Mouse (Mus musculus) heart, embryonic 16.5 days (tissue): ENCODE data around the gene Galnt12. TPM values are rescaled to one million over a fixed set of nuclear protein-coding genes. Genes with fewer than 3 reads are reported as not detected.
A peak's percentile ranks its signal among the peaks of the same experiment; 100 is the strongest.

ENCODE experiments used
- ATAC-seq: fragments of 200-750 bp; cut with Nextera tagmentation; replicated peaks from 2 replicates; pipeline ENCODE4 v1.8.0; 2017; ENCODE audit warnings: moderate number of reproducible peaks; ENCODE audit not compliant: insufficient read depth, low FRiP score; ENCODE audit errors: extremely low read depth
- H3K27ac ChIP-seq: fragments of 300-500 bp; sonication (generic); 2 replicates; pipeline ENCODE4 v1.5.1; 2014; ENCODE audit warnings: mild to moderate bottlenecking, low read length, control low read depth, moderate library complexity
- H3K27me3 ChIP-seq: fragments of 300-500 bp; sonication (generic); 2 replicates; pipeline ENCODE4 v1.6.1; 2014; ENCODE audit warnings: low read length, mixed read lengths; ENCODE audit not compliant: control insufficient read depth, insufficient read depth
- H3K36me3 ChIP-seq: fragments of 300-500 bp; sonication (generic); 2 replicates; pipeline ENCODE4 v1.6.1; 2014; ENCODE audit not compliant: control insufficient read depth, insufficient read depth
- H3K4me1 ChIP-seq: fragments of 300-500 bp; sonication (generic); 2 replicates; pipeline ENCODE4 v1.6.1; 2014; ENCODE audit warnings: low read length, mixed read lengths; ENCODE audit not compliant: control insufficient read depth, insufficient read depth
- H3K4me2 ChIP-seq: fragments of 300-500 bp; sonication (generic); 2 replicates; pipeline ENCODE4 v1.6.1; 2014; ENCODE audit warnings: low read depth, mild to moderate bottlenecking, control low read depth, low read length
- H3K4me3 ChIP-seq: fragments of 300-500 bp; sonication (generic); 2 replicates; pipeline ENCODE4 v1.5.1; 2014; ENCODE audit warnings: mild to moderate bottlenecking, control low read depth, low read length
- H3K9ac ChIP-seq: fragments of 300-500 bp; sonication (generic); 2 replicates; pipeline ENCODE4 v1.6.1; 2014; ENCODE audit warnings: low read length, control low read depth
- H3K9me3 ChIP-seq: fragments of 300-500 bp; sonication (generic); replicated peaks from 2 replicates; pipeline ENCODE4 v1.6.1; 2016; ENCODE audit warnings: low read length; ENCODE audit not compliant: control insufficient read depth
- WGBS: fragments of 180-500 bp; shearing (Covaris S2); extraction: QIAGEN DNeasy Blood & Tissue Kit; methylation state at CpG from one replicate; pipeline ENCODE4 v1.1.7; 2014; 5-methylcytosine and 5-hydroxymethylcytosine counted together
- polyA plus RNA-seq: library from polyadenylated mRNA; unstranded; fragments of >200 nt; fragmentation: Nextera tagmentation; extraction: Ambion mirVana; gene quantifications from 2 replicates; pipeline ENCODE4 v1.2.1, GENCODE M21; 2015

Galnt12 gene
- polyA plus RNA-seq, 1 experiment from 2014 or later, result 5.3 TPM

DNA sequence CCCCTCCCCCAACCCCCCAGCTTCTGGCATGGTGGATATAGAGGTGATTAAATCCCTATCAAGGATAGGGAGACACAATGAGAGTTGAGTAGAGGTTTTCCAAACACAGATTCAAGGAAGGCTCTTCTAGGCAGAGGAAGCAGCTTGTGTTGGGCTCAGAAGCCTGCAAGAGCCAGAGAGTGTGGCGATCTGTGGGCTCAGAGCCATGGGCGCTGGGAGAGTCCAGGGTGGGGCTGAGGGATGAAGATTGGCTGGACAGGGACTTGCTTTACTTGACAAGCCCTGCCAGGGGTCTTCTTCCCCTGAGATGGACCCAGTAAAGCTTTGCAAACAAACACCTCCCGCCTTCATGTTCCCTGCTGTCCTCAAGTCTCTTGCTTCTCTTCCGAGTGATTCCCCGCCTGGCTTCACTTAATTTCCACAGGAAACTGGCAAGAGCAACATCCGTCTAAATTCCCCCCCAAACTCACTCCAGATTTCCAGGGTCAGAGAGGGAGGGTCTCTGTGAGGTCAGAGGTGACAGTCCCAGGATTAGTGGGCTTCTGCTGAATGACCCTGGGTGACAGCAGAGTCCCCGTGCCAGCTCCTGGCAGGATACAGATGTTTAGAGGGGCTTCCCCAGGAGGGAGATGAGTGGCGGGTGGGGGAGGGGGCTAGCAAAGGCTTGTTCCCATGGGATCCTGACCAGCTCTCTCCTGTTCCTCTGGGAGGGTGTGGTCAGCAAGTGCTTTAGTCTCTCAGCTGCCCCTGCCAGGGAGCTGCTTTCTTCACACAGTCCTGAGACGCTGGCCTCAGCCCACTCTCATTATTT is 47.5 kb downstream of the Galnt12 start:
- H3K36me3 ChIP-seq, result no peaks in the 10 kb centered on the region
- WGBS, result 39% methylated on average over 9 of the region's 9 CpGs
- peaks cover 2% of the 10 kb centered on the region; the same call in 1 of the 2 replicates for H3K27me3 ChIP-seq
- ATAC-seq, result no peak; the same call in 1 of the 2 replicates
- no peaks in the 10 kb centered on the region for H3K9me3 ChIP-seq
- no peak overlapping the region for H3K4me3 ChIP-seq
- no peak overlapping the region for H3K9ac ChIP-seq
- peak overlapping the region; percentile 33; the same call in 1 of the 2 replicates for H3K27ac ChIP-seq
- H3K4me2 ChIP-seq, result no peak overlapping the region
- H3K4me1 ChIP-seq, result no peaks in the 10 kb centered on the region

- Histone ChIP-seq H3K27me3 (peaks cover 2% of the 10 kb centered on the region; the same call in 1 of the 2 replicates), H3K4me1 (no peaks in the 10 kb centered on the region), H3K4me2 (no peak overlapping the region), H3K9ac (no peak overlapping the region), H3K36me3 (no peaks in the 10 kb centered on the region), H3K4me3 (no peak overlapping the region), H3K27ac (no peak overlapping the region), H3K9me3 (no peaks in the 10 kb centered on the region)
- no peak for ATAC-seq
- 79% methylated on average over 3 of the region's 3 CpGs for WGBS
Observed at GRCm38 (mm10) chr4:47140301-47140700, 48.6 kb downstream of the Galnt12 start.

- Histone ChIP-seq H3K9me3 (no peaks in the 10 kb centered on the region), H3K4me3 (no peak overlapping the region), H3K27ac (no peak overlapping the region), H3K36me3 (no peaks in the 10 kb centered on the region), H3K4me1 (no peaks in the 10 kb centered on the region), H3K4me2 (no peak overlapping the region), H3K27me3 (peaks cover 2% of the 10 kb centered on the region; the same call in 1 of the 2 replicates), H3K9ac (no peak overlapping the region)
- 79% methylated on average over 10 of the region's 10 CpGs for WGBS
- ATAC-seq, result no peak
Observed at GRCm38 (mm10) chr4:47141444-47142154, 49.9 kb downstream of the Galnt12 start.

GRCm38 (mm10) chr4:47143849-47144248 is 52.1 kb downstream of the Galnt12 start:
- Histone ChIP-seq H3K9me3 (no peaks in the 10 kb centered on the region), H3K4me3 (no peak overlapping the region), H3K27me3 (peaks cover 2% of the 10 kb centered on the region; the same call in 1 of the 2 replicates), H3K36me3 (no peaks in the 10 kb centered on the region), H3K27ac (no peak overlapping the region), H3K4me1 (no peaks in the 10 kb centered on the region), H3K9ac (no peak overlapping the region), H3K4me2 (no peak overlapping the region)
- WGBS, result 68% methylated on average over 6 of the region's 6 CpGs
- no peak for ATAC-seq

- no peak overlapping the region for H3K9ac ChIP-seq
Observed at GRCm38 (mm10) chr4:47145341-47145740, 53.6 kb downstream of the Galnt12 start.

GRCm38 (mm10) chr4:47146561-47146960 is 54.9 kb downstream of the Galnt12 start:
- Histone ChIP-seq H3K36me3 (no peaks in the 10 kb centered on the region), H3K9ac (no peak overlapping the region), H3K27ac (no peak overlapping the region), H3K4me2 (no peak overlapping the region), H3K27me3 (no peaks in the 10 kb centered on the region), H3K4me3 (no peak overlapping the region), H3K4me1 (peaks cover 4% of the 10 kb centered on the region; the same call in 1 of the 2 replicates), H3K9me3 (no peaks in the 10 kb centered on the region)
- WGBS, result 48% methylated on average over 4 of the region's 4 CpGs
- no peak for ATAC-seq

More at GRCm38 (mm10) chr4:47145341-47145740, 53.6 kb downstream of the Galnt12 start:
- no peaks in the 10 kb centered on the region for H3K36me3 ChIP-seq
- ATAC-seq, result no peak
- H3K4me1 ChIP-seq, result peaks cover 2% of the 10 kb centered on the region; the same call in 1 of the 2 replicates
- no peak overlapping the region for H3K4me3 ChIP-seq
- 86% methylated on average over 6 of the region's 6 CpGs for WGBS
- no peaks in the 10 kb centered on the region for H3K9me3 ChIP-seq
- H3K4me2 ChIP-seq, result no peak overlapping the region
- peaks cover 2% of the 10 kb centered on the region; the same call in 1 of the 2 replicates for H3K27me3 ChIP-seq
- no peak overlapping the region for H3K27ac ChIP-seq

GRCm38 (mm10) chr4:47149963-47150362 is 58.3 kb downstream of the Galnt12 start:
- H3K4me1 ChIP-seq, result peaks cover 4% of the 10 kb centered on the region; the same call in 1 of the 2 replicates
- ATAC-seq, result 0 out of 2 replicates have a peak, but pooled peaks have one; percentile 56
- WGBS, result 24% methylated on average over 3 of the region's 3 CpGs
- H3K27ac ChIP-seq, result 0 out of 2 replicates have a peak overlapping the region, but pooled peaks have one; percentile 3
- no peak overlapping the region for H3K4me2 ChIP-seq
- no peaks in the 10 kb centered on the region for H3K36me3 ChIP-seq
- H3K27me3 ChIP-seq, result no peaks in the 10 kb centered on the region
- no peaks in the 10 kb centered on the region for H3K9me3 ChIP-seq
- no peak overlapping the region for H3K4me3 ChIP-seq
- H3K9ac ChIP-seq, result no peak overlapping the region

GRCm38 (mm10) chr4:47150806-47151205 is 59.1 kb downstream of the Galnt12 start:
- Histone ChIP-seq H3K36me3 (no peaks in the 10 kb centered on the region), H3K4me3 (no peak overlapping the region), H3K9me3 (no peaks in the 10 kb centered on the region), H3K4me1 (peaks cover 4% of the 10 kb centered on the region; the same call in 1 of the 2 replicates), H3K27ac (no peak overlapping the region), H3K4me2 (no peak overlapping the region), H3K27me3 (no peaks in the 10 kb centered on the region), H3K9ac (no peak overlapping the region)
- no peak for ATAC-seq
- WGBS, result 88% methylated on average over 3 of the region's 3 CpGs
